Mouse (Mus musculus) liver, adult (tissue): Measurements from ENCODE around the gene Cnfn.

Experiments used
- GATA4 ChIP-seq: IDR thresholded peaks from 2 replicates; pipeline ENCODE4 v1.6.1; 2014; ENCODE audit warnings: mild to moderate bottlenecking, low read length; ENCODE audit not compliant: insufficient replicate concordance

Cnfn gene

DNA sequence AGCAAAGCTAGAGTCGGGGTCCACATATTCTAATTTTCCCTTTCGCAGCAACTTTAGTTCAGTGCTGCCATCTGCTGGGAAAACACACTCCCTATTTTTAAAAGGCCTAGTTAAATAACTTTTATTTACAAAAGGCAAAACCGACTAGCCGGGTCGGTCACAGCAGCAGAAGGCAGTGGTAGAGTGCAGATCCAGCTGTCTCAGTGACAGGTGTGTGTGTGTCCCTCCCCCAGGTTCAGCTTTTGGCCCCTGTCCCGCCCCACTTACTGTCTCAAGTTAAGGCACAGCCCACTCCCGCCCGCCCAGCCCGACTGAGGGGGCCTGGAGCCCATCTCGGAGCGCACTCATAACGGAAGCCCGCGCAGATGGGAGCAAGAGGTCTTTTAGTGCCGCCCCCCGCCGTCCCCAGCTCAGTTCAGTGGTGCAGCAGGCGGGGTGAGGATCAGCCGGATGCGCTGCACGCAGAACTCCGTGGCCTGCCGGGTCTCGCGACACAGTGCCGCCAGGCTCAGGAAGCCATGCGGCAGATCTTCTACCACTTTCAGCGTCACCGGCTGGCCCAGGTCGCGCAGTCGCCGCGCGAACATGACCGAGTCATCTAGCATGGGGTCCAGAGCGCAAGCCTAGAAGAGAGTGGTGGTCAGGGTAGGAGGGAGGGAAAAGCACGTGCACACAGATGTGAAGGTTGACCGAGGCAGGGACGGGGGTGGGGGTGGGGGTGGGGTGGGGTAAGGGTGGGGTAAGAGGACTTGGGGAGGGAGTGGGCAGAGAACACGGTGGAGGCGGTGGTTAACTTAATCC is 10.2 kb upstream of the Cnfn start:
- TF ChIP-seq GATA4, result no peak; the same call in 1 of the 2 replicates

DNA sequence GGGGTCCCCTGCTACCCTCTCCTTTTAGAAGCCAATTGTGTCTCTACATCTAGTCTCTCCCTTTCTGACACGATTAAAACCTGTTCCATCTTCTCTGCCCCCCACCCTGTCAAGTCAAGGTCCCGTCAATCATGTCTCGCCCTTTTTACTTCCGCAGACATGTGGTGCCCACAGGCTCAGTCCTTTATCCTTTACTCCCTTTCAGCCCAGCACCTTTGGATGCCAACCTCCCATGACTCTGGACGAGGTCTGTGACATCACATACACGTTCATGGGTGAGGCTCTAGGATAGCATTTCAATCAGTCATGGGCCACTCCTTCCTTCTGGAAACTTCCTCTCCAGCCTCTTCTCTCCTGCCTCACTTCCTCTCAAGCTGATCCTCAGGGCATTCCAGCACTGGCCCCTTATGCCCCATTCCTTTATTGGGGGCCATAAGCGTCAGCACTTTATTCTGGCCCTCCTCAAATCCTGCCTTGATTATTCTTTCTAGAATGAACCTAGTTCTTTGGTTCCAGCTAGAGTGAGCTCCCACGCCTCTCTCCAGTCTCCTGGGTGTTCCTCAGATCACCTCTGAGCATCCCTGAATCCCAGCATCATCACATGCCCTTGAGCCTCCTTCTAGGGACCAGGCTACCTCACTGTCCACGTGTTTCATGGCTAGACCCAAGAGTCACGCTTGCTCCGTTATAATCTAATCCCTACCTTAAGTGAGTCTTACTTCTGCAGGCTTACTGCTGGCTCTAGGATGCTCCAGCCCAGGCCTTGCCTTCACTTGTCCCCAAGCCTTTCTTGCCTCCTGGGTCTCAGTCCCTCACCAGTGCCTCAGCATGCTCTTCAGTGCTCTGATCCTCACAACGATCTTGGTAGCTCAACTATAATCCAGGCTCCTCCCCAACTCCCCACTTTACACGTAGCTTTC is 8.9 kb upstream of the Cnfn start:
- TF ChIP-seq GATA4, result no peak

DNA sequence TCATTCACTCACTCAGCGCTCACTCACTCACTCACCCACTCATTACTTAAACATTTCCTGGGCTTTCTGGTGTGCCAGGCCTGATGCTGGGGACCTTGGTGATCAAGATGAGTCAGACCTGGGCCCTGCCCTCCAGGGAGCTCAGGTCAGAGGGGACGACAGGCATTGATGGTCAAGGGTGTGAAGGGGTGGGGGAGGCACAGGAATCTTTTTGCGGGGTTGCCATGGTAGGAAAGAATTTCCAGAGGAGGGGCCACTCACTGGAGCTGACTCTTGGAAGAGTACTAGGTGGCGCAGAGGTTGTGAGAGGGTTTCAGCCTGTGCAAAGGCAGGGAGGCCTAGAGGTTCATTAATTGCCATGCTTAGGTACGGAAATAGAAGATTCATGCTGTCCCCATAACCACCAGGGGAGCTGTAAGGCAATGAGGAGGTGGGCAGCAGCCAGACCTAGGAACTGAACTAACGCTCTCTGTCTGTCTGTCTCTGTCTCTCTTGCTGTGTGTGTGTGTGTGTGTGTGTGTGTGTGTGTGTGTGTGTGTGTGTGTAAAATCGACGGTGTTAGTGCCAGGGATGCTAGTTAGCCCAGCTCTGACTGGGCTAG is 7.7 kb upstream of the Cnfn start:
- no peak for TF ChIP-seq GATA4

DNA sequence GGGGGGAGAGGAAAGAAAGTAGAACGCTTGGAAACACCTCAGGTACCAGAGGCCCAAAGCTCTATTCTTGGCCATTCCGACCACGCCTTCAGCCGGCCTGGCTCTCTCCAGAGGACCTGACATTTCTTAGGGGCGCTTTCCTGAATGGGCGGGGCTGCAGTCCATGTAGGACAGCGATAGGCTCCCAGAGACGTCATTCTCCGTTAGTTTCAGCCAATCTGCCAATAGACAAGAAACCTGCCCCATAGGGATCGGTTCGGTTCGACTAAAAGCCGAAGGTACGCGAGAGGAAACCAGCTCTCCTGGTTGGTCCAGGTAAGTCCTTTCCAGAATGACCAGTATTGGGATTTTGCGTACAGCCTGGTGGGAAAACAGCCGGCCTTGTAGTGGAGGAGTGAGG is 7.0 kb upstream of the Cnfn start:
- TF ChIP-seq GATA4, result no peak

DNA sequence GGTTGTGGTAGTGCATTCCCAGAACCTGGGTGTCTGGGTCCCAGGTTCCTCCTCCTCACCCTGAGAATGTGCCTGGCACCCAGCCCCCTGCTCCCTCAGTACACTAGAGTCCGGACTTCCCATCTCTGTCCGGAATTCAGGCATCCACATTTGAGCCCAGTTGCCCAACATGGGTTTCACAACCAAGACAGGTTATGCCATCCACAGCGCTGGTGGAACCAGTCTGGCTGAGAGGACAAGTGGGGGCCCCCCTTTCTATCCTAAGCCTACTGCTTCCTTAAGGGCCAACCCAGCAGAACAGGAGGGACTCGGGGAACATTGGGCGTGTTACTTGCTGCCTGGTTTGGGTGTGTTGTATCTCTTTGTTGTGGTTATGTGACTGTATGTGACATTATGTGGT is 2.9 kb upstream of the Cnfn start:
- no peak for TF ChIP-seq GATA4

DNA sequence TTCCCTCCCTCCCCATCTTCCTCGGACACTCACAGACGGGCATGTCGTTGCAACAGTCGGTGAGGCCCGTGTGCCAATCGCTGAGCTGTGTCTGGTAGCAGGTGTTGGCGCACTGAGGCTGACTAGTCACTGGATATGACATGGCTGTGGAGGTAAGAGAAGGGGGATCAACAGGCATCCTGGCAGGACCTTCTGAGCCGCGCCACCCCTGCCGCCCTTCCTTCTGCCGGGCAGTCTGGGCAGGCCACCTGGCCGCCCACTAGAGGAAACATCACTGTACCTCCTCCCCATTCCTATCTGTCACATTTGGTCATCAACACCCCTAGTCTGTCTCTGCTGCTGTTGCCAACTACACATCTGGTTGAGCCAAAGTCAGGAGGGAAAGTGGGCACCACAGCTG is 1.2 kb downstream of the Cnfn start:
- TF ChIP-seq GATA4, result no peak

DNA sequence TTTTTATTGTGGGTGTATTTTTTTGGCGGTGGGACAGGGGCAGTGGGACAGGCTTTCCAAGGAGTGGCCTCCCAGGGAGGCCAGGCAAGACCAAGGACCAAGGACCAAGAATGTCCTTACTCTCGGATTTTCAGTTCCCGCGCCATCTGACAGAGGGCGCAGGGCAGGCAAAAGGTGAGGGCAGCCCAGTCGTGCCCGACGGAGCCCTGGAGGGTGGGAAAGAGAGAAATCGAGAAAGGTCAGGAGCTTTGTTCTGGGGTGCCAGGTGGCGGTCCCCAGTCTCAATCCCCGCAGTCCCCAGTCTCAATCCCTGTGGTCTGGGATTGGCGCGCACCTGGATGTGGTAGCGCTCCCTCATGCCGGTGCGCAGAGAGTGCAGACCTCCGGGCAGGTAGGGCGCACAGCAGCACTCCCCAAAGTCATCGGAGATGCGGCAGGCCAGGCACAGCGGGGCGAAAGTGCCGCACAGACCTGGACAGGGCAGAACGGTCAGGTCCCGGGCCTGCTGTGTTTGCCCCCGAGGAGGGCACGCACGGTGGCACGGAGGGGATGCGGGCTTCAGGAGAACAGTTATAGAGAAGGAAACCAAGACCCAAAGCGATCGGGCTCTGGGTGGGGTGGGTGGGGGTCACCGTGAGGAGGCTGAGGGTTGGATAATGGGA is 1.8 kb downstream of the Cnfn start:
- TF ChIP-seq GATA4, result no peak

DNA sequence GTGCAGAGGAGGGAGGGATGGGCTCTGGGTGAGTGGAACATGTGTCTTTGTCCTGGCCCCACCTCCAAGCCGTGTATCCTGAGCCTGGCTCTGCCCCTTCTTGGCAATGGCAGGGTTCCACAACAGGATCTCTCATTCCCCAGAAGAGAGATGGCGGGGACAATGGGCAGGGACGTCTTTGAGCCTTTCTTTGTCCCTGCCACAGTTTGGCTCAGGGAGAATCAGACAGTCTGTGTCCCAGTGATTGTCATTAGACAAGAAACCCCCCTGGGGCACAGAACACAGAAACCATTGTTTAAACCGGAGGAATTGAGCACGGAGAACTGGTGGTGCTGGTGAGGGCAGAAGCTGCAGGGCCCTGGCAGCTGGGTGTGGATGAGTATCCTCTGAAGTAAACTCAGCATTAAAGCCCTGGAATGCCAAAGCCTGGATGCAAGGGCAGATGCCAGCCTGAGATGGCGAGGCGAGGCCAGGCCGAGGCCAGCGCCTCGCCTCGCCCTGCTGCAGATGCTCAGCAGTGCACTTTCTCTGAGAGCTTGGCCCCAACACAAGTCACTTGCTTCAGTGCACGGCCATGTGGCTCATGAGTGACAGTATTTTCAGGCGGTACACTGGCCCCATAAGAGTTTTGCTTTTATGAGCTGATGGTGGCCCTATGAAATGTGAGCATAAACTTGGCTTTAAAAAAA is 3.4 kb downstream of the Cnfn start:
- TF ChIP-seq GATA4, result no peak

DNA sequence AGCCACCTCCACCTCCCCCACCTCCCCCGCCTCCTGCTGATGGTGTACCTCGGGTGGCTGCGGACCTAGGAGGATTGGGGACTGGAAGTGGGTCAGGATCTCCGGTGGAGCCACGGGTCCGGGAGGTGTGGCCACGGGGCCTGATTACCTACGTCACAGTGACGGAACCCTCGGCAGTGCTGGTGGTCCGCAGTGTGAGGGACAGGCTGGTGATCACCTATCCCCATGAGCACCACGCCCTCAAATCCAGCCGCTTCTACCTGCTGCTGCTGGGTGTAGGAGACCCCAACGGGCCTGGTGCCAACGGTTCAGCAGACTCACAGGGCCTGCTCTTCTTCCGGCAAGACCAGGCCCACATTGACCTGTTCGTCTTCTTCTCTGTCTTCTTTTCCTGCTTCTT is 5.9 kb downstream of the Cnfn start:
- TF ChIP-seq GATA4, result no peak

DNA sequence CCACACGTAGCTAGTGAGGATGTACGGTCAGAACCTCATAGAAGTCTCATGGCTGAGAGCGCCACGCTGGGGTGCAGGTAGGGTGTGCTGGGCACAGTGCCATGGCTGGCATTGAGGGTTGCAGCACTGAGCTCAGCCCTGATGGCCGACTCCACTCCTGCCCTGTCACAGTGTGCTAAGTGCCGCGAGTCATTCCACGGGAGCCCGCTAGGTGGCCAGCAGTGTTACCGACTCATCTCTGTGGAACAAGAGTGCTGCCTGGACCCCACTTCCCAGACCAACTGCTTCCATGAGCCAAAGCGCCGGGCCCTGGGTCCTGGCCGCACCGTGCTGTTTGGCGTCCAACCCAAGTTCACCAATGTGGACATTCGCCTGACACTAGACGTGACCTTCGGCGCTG is 6.4 kb downstream of the Cnfn start:
- TF ChIP-seq GATA4, result no peak

DNA sequence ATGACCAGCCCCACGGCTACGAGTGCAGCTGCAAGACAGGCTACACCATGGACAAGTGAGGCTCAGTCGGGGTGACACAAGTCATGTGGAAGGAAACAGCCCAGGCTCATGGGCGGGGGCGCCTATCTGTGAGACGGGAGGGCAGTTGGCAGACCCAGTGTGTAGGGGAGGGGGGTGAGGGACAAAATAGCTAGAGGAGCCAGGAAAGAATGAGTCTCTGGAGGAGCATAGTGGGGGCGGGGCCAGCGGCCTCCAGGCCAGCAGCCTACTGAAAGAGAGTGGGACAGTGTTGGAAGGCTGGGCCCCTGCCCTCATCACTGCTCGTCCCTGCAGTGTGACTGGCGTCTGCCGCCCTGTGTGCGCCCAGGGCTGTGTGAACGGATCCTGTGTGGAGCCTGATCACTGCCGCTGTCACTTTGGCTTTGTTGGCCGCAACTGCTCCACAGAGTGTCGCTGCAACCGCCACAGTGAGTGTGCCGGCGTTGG is 10.8 kb downstream of the Cnfn start:
- no peak for TF ChIP-seq GATA4

DNA sequence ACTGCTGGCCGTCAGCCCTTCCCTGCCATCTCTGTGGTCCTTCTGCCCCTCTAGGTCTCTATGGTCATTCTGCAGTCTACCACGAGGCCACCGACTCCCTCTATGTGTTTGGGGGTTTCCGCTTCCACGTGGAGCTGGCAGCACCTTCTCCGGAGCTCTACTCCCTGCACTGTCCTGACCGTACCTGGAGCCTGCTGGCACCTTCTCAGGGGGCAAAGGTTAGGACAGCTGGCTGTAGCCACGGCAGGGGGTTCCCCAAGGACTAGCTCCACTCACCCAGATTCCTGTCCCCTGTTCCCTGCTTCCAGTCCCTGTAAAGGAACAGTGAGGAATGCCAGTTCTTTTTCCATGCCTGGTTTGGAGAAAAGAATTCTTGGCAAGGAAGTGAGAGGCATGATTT is 20.7 kb downstream of the Cnfn start:
- TF ChIP-seq GATA4, result no peak

DNA sequence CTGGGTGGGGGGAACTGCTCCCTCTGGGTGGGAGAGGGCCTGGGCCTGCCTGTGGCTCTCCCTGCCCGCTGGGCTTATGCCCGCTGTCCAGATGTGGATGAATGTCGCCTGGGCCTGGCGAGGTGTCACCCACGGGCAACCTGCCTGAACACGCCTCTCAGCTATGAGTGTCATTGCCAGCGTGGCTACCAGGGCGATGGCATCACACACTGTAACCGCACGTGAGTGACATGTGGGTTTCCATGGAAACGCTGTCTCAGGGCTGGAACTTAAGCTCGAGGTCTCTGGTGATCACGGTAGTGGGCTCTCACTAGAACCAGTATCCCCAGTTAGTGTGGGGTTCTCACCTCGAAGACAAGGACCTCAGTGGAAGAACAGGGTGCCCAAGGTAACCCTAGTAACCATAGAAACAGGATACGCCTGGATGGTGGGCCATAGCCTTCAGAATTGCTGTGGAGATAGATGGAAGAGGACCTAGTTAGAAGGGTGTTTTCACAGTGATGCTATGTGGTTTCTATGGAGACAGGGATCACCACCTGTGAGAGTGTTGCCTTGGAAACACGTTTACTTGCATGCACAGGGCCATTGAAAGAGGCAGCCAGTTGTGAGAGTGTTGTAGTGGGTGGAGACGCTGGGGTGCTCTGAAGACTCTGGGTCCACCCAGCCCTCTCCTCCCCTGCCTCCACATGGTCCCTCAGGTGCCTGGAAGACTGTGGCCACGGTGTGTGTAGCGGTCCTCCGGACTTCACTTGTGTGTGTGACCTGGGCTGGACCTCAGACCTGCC is 28.3 kb downstream of the Cnfn start:
- TF ChIP-seq GATA4, result no peak

DNA sequence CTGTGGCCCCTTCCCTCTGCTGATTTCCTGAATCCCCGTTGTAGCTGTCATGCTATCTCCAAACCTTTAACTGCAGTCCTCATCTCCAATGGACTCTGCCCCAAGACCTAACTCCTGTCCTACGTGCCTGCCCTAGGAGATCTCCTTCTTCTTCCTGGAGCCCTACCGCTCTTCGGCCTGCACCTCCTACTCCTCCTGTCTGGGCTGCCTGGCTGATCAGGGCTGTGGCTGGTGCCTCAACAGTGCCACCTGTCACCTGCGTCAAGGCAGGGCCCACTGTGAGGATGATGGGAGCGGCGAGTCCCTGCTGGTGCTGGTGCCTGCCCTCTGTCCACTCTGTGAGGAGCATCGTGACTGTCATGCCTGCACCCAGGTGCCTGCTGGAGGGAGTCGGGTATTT is 30.2 kb downstream of the Cnfn start:
- TF ChIP-seq GATA4, result no peak
